Mouse (Mus musculus) bone marrow macrophage, adult 2 months (primary cell): ENCODE data around the gene Ttf1.

Experiments used
- CTCF ChIP-seq: IDR thresholded peaks from 2 replicates; pipeline ENCODE4 v1.5.1; 2012; ENCODE audit warnings: low read depth, mild to moderate bottlenecking, low read length, moderate library complexity
- POLR2A ChIP-seq: IDR thresholded peaks from 2 replicates; pipeline ENCODE4 v1.6.1; 2012; ENCODE audit warnings: mild to moderate bottlenecking, low read depth, low read length, borderline replicate concordance

GRCm38 (mm10) chr2:29099646-29100045, 39.6 kb downstream of the Ttf1 start:
- TF ChIP-seq CTCF (no peak), POLR2A (no peak)
